Mouse (Mus musculus): Measurements from ENCODE around the gene Olfr639. TPM values are rescaled to one million over a fixed set of nuclear protein-coding genes. Genes with fewer than 3 reads are reported as not detected.

The Olfr639 gene
- polyA plus RNA-seq (2016; fragmentation: Nextera tagmentation; extraction: Ambion mirVana) = 0.02 TPM in 1 of 2 replicates, not detected in the other

DNA sequence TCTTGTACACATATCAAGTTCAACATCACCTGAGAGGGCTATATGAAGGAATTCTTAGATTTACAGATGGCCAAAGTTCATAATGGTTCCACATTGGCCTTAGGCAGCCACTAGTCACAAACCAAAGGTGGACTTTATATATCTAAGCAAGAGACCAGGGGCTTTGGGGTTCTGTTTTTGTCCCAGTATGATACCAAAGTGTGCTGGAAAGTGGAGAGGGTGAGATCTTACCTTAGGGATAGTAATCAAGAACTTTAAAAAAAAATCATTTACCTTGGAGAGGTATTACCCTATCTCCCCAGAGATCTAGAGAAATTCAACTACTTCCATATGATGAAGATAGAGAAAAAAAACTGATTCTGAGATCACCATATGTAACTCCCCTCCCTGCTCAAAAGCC is at the start of gene Olfr639:
Olfr639 (minus strand) TSS at position 101 of the 400 bp plus-strand sequence.
- Histone ChIP-seq H3K4me3 (no peak within 1 kb of the TSS), H3K9me3 (no peaks in the 10 kb centered on the region), H3K4me1 (no peaks in the 10 kb centered on the region), H3K27me3 (replicated peaks; ENCODE audit: low read depth, poor library complexity, severe bottlenecking) (no peaks in the 10 kb centered on the region), H3K27ac (replicated peaks) (no peak within 1 kb of the TSS), H3K36me3 (replicated peaks) (no peaks in the 10 kb centered on the region)
- DNase-seq (ENCODE audit: low spot score) = no peak

DNA sequence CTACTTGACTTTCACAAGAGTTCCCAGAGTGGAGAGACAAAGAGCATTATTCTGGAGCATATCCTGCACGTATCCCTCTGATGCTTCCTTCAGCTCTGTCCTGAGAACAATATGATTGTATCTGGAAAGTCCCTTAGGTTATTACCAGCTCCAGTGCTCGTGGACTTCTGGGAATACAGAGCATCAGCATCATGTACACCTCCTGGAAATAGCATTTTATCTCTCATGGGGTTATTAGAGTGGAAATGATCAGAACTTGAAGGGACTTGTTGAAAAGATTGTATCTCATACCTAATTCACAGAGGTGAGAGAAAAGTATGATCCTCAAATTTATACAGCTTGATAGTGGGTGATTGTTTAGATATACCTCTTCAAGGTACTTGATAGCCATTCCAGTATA is 44.2 kb upstream of the Olfr639 start, which contains the start of gene 4930516K23Rik:
4930516K23Rik (minus strand) TSS at position 101 of the 400 bp plus-strand sequence.
- no peak within 1 kb of the TSS for H3K27ac ChIP-seq (replicated peaks)
- no peaks in the 10 kb centered on the region for H3K9me3 ChIP-seq
- H3K4me3 ChIP-seq = no peak within 1 kb of the TSS
- no peak for DNase-seq (ENCODE audit: low spot score)
- no peaks in the 10 kb centered on the region for H3K27me3 ChIP-seq (replicated peaks; ENCODE audit: low read depth, poor library complexity, severe bottlenecking)
- WGBS = 62% methylated on average over 2 of the region's 2 CpGs
- no peaks in the 10 kb centered on the region for H3K4me1 ChIP-seq
- H3K36me3 ChIP-seq (replicated peaks) = no peaks in the 10 kb centered on the region

DNA sequence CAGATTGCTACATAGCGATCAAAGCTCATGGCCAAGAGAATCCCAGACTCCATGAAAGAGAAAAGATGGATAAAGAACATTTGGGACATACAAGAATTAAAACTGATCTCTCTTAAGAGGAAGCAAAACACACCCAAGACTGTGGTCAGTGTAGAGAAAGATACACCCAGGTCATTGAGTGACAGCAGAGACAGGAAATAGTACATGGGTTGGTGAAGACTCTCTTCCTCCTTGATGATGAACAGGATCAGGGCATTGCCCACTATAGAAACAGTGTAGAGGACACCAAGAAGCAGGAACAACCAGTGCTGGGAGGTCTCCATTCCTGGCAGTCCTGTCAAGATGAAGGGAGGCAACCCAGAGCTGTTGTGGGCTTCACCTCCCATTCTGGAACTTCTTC is 42.1 kb upstream of the Olfr639 start:
- WGBS = 96% methylated on average over 1 of the region's 1 CpGs
- H3K36me3 ChIP-seq (replicated peaks) = no peaks in the 10 kb centered on the region
- no peak for DNase-seq (ENCODE audit: low spot score)
- H3K4me1 ChIP-seq = no peaks in the 10 kb centered on the region
- no peak overlapping the region for H3K27ac ChIP-seq (replicated peaks)
- no peaks in the 10 kb centered on the region for H3K27me3 ChIP-seq (replicated peaks; ENCODE audit: low read depth, poor library complexity, severe bottlenecking)
- no peak overlapping the region for H3K4me3 ChIP-seq
- no peaks in the 10 kb centered on the region for H3K9me3 ChIP-seq

DNA sequence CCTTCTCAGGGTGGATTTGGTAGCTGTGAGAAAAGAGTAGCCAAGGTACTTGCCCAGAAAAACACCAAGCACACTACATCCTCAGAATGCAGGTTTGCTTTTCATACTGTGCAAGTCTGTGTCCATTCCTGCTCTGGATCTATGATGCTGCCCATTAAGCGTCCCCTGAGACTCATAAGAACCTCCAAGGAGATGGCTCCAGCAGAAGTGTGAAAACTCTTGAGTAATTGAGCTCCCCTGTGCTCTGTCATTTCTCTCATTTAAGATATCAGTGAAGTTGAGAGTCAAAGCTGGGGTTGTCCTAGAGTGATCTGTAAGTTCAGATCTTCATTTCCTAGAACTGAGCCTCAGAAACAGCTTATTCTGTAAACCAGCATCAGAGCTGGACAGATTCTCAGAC is 35.5 kb upstream of the Olfr639 start, which contains the start of gene Olfr642:
Olfr642 (minus strand) TSS at position 101 of the 400 bp plus-strand sequence.
- Histone ChIP-seq H3K9me3 (no peaks in the 10 kb centered on the region), H3K4me3 (no peak within 1 kb of the TSS)
- 86% methylated on average over 1 of the region's 1 CpGs for WGBS

DNA sequence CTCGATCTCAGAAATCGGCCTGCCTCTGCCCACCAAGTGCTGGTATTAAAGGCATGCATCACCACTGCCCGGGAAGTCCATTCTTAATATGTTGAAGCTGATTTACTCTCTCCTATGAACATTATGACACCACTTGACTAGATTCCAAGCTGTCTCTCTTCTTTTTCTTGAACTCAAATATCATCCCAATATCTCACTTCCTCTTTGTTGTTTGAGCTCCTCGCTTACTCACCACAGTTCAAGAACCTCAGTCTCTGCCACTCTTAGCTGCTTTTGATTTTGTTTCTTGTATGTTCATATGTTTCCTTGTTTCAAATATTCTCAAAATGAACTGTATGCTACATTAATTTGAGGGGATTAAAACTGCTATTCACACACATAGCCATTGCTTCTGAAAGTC is 33.6 kb upstream of the Olfr639 start:
- H3K27me3 ChIP-seq (replicated peaks; ENCODE audit: low read depth, poor library complexity, severe bottlenecking) = no peaks in the 10 kb centered on the region
- 88% methylated on average over 4 of the region's 4 CpGs for WGBS
- H3K9me3 ChIP-seq = no peaks in the 10 kb centered on the region
- no peak for DNase-seq (ENCODE audit: low spot score)
- H3K4me1 ChIP-seq = no peaks in the 10 kb centered on the region
- H3K4me3 ChIP-seq = no peak overlapping the region
- H3K36me3 ChIP-seq (replicated peaks) = no peaks in the 10 kb centered on the region
- H3K27ac ChIP-seq (replicated peaks) = no peak overlapping the region

More for the DNA sequence above, 35.5 kb upstream of the Olfr639 start, which contains the start of gene Olfr642:
- Histone ChIP-seq H3K4me1 (no peaks in the 10 kb centered on the region), H3K27me3 (replicated peaks; ENCODE audit: low read depth, poor library complexity, severe bottlenecking) (no peaks in the 10 kb centered on the region), H3K36me3 (replicated peaks) (no peaks in the 10 kb centered on the region), H3K27ac (replicated peaks) (no peak within 1 kb of the TSS)
- DNase-seq (ENCODE audit: low spot score) = no peak

DNA sequence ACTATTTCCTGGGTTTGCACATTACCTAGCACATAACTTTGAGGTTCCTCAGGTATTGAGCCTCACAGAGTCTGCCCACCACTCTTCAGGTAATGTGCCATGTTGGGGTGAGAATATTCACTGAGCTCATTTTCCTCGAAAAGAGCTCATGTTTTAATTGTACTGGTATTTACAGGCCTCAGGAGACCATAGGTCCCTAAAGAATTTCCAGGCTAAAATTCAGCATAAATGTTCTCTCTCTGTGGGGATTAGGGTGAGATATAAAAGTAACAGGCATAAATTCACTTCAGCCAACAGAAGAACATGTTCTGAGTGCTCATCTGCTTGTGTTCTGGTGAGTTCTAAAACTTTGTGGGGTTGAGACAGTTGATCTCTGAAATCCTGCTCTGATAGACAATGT is 18.0 kb upstream of the Olfr639 start, which contains the start of gene Olfr641:
Olfr641 (plus strand) TSS at position 301 of the 400 bp plus-strand sequence.
- no peaks in the 10 kb centered on the region for H3K9me3 ChIP-seq

DNA sequence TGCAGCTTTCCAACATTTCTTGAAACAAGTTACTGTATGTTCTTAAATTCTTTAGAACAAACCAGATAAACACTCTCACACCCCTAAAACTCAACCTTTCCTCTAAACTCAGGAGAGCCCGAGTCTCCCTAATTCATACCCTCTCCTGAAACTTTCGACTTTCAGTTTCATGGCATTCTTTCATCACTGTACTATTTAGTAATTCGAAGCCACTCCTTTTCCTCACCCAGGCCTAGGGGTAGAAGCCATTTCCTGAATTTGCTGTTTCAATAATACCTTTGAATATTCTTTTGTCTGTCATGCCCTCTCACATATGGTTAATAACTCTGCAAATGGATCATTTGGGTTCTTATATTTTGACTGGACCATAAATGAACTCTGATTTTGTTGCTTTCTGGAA is 9.9 kb upstream of the Olfr639 start:
- no peaks in the 10 kb centered on the region for H3K9me3 ChIP-seq
- no peaks in the 10 kb centered on the region for H3K27me3 ChIP-seq (replicated peaks; ENCODE audit: low read depth, poor library complexity, severe bottlenecking)
- 79% methylated on average over 3 of the region's 3 CpGs for WGBS
- no peaks in the 10 kb centered on the region for H3K36me3 ChIP-seq (replicated peaks)
- H3K4me3 ChIP-seq = no peak overlapping the region
- DNase-seq (ENCODE audit: low spot score) = no peak
- no peak overlapping the region for H3K27ac ChIP-seq (replicated peaks)
- H3K4me1 ChIP-seq = no peaks in the 10 kb centered on the region

More for the DNA sequence above, 18.0 kb upstream of the Olfr639 start, which contains the start of gene Olfr641:
- DNase-seq (ENCODE audit: low spot score) = no peak
- Histone ChIP-seq H3K27me3 (replicated peaks; ENCODE audit: low read depth, poor library complexity, severe bottlenecking) (no peaks in the 10 kb centered on the region), H3K4me3 (no peak within 1 kb of the TSS), H3K36me3 (replicated peaks) (no peaks in the 10 kb centered on the region), H3K27ac (replicated peaks) (no peak within 1 kb of the TSS), H3K4me1 (no peaks in the 10 kb centered on the region)
- WGBS = 75% methylated on average over 1 of the region's 1 CpGs

DNA sequence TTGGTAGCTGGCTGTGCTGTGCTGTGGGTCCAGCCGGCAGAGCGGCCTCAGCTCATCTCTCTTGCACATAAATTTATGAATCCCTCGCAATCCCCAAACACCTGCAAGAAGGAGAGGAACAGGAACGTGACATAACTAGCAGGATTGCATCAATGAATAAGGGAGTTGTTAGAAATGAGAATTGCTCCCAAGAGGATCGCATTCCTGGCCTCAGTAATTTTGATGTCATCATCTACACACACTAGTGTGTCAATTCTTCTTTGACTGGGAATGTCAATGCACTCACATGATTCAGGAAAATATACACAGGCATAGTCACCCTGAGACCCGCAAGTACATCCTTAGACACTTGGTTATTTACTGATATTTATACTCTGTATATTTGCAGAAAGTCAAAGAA is 8.4 kb upstream of the Olfr639 start, which contains the start of gene Olfr640:
Olfr640 (minus strand) TSS at position 101 of the 400 bp plus-strand sequence.
- Histone ChIP-seq H3K4me1 (no peaks in the 10 kb centered on the region), H3K9me3 (no peaks in the 10 kb centered on the region), H3K36me3 (replicated peaks) (no peaks in the 10 kb centered on the region), H3K27ac (replicated peaks) (no peak within 1 kb of the TSS), H3K4me3 (no peak within 1 kb of the TSS), H3K27me3 (replicated peaks; ENCODE audit: low read depth, poor library complexity, severe bottlenecking) (no peaks in the 10 kb centered on the region)
- no peak for DNase-seq (ENCODE audit: low spot score)
- 87% methylated on average over 6 of the region's 6 CpGs for WGBS

DNA sequence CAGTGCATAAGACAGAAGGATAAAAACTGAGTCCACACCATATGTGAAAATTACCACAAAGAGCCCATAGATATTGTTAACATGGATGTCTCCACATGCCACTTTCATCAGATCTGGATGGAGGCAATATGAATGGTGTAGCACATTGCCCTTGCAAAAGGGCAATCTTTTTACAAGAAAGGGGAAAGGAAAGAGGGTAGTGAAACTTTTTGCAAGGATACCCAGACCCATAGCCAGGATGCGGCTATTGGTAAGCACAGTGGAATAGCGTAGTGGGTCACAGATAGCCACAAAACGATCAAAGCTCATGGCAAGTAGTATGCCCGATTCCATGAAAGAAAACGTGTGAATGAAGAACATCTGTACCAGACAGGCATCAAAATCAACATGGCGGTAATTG is 4.5 kb upstream of the Olfr639 start:
- no peaks in the 10 kb centered on the region for H3K4me1 ChIP-seq
- DNase-seq (ENCODE audit: low spot score) = no peak
- no peaks in the 10 kb centered on the region for H3K9me3 ChIP-seq
- H3K27me3 ChIP-seq (replicated peaks; ENCODE audit: low read depth, poor library complexity, severe bottlenecking) = no peaks in the 10 kb centered on the region
- H3K27ac ChIP-seq (replicated peaks) = no peak overlapping the region
- WGBS = 88% methylated on average over 6 of the region's 6 CpGs
- H3K36me3 ChIP-seq (replicated peaks) = no peaks in the 10 kb centered on the region
- no peak overlapping the region for H3K4me3 ChIP-seq

DNA sequence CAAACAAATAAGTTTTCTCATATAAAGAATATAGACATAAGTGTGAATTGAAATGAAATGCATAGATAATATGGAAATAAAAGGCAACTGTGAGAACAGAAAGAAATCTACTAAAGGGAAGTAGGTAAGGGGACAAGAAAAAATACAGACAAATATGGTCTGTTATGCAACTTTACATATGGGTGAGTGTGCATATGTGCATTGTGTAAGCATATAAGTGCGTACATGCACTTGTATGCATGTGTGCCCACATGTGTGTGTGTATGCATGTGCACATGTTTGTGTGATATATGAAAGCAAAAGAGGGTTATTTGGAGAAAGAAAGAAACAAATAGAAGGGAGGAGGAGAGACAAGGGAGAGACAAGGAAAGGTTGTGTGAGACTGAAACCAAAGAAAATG is 1.9 kb upstream of the Olfr639 start:
- H3K27ac ChIP-seq (replicated peaks) = no peak overlapping the region
- H3K27me3 ChIP-seq (replicated peaks; ENCODE audit: low read depth, poor library complexity, severe bottlenecking) = no peaks in the 10 kb centered on the region
- no peaks in the 10 kb centered on the region for H3K9me3 ChIP-seq
- 89% methylated on average over 1 of the region's 1 CpGs for WGBS
- no peak overlapping the region for H3K4me3 ChIP-seq
- DNase-seq (ENCODE audit: low spot score) = no peak
- no peaks in the 10 kb centered on the region for H3K36me3 ChIP-seq (replicated peaks)
- H3K4me1 ChIP-seq = no peaks in the 10 kb centered on the region

DNA sequence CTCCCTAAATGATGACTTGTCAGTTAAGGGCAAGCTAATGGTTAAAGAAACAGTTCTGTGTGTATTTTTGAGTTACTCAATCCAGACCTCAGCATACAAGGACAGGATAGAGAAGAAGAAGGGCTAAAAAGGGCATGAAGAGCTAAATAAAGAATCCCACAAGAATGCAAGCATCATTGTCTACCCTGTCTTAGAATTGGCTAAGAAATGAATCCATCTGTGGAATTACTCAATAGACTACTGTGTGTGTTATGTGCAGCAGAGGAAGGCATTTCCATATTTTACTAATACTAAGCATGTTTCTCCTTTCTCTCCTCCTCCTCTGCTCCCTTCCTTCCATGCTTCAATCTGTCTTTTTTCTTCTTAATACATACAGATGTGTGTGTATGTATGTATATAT is 18.0 kb downstream of the Olfr639 start:
- Histone ChIP-seq H3K27me3 (replicated peaks; ENCODE audit: low read depth, poor library complexity, severe bottlenecking) (no peaks in the 10 kb centered on the region), H3K4me3 (no peak overlapping the region), H3K9me3 (no peaks in the 10 kb centered on the region), H3K36me3 (replicated peaks) (no peaks in the 10 kb centered on the region), H3K4me1 (no peaks in the 10 kb centered on the region), H3K27ac (replicated peaks) (no peak overlapping the region)
- DNase-seq (ENCODE audit: low spot score) = no peak

DNA sequence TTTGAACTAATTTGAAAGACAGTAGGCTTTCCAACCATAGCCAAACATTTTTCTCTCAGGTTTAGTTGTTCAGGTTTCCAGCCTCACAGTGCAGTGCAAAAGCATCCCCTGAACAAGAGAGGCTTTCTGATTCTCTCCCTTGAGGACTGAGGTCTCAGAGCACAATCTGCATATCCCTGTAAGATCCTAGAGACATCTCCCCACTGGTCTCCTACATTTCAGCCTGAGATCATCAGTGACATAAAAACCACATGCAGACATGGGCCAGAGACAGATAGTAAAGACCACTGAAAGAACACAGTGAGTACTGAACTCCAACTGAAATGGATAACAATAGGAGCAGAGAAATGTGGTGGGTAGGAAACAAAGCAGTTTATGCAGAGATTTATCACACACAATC is 18.7 kb downstream of the Olfr639 start, which contains the start of gene Olfr638:
Olfr638 (plus strand) TSS at position 301 of the 400 bp plus-strand sequence.
- Histone ChIP-seq H3K36me3 (replicated peaks) (no peaks in the 10 kb centered on the region), H3K27ac (replicated peaks) (no peak within 1 kb of the TSS), H3K27me3 (replicated peaks; ENCODE audit: low read depth, poor library complexity, severe bottlenecking) (no peaks in the 10 kb centered on the region)

DNA sequence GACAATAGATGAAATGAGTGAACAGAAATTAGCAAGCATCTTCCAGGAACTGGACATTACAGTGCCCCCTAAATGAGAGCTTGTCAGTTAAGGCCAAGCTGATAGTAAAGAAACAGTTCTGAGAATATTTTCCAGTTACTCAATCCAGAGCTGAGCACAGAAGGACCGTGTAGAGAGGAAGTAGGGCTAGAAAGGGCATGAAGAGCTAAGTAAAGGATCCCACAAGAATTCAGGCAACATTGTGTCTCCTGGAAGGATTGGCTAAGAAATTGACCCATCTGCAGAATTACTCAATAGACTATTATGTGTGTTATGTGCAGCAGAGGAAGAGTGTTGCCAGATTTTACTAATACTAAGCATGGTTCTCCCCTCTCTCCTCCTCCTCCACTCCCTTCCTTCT is 45.3 kb downstream of the Olfr639 start:
- H3K9me3 ChIP-seq = no peaks in the 10 kb centered on the region
- no peaks in the 10 kb centered on the region for H3K27me3 ChIP-seq (replicated peaks; ENCODE audit: low read depth, poor library complexity, severe bottlenecking)
- H3K36me3 ChIP-seq (replicated peaks) = no peaks in the 10 kb centered on the region
- 80% methylated on average over 1 of the region's 1 CpGs for WGBS
- H3K4me3 ChIP-seq = no peak overlapping the region
- no peaks in the 10 kb centered on the region for H3K4me1 ChIP-seq
- no peak overlapping the region for H3K27ac ChIP-seq (replicated peaks)
- no peak for DNase-seq (ENCODE audit: low spot score)

More for the DNA sequence above, 18.7 kb downstream of the Olfr639 start, which contains the start of gene Olfr638:
- no peaks in the 10 kb centered on the region for H3K9me3 ChIP-seq
- H3K4me3 ChIP-seq = no peak within 1 kb of the TSS
- DNase-seq (ENCODE audit: low spot score) = no peak
- H3K4me1 ChIP-seq = no peaks in the 10 kb centered on the region
